Mouse (Mus musculus): Measurements from ENCODE around the gene Nkd2. TPM values are rescaled to one million over a fixed set of nuclear protein-coding genes. Genes with fewer than 3 reads are reported as not detected.

Nkd2 gene
- 0.23 TPM for polyA plus RNA-seq (2017; shearing (Covaris generic))

DNA sequence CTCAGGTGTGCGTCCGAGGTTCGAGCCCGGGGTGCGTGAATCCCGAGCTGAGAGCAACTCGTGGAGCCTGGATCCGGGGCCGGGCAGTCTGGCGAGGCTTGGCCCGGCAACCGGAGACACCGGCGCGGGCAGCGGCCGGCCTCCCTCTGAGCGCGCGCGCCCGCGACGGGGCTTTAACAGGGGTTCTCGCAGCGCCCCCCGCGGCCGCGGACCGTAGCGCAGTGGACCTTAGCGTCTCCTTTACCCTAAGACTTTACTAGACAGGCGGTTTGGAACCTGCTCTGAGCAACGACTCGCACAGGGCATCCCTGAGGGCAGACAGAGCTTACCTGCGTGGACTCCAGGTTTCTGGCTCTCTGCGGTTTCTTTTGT lies at the start of gene Nkd2:
Gene Nkd2 (minus strand): TSS at position 167 of the 372 bp plus-strand sequence.

Other genes with a start within 250 kb of the Nkd2 start
- gene Clptm1l, start 243.6 kb downstream of the Nkd2 start, polyA plus RNA-seq (2017; shearing (Covaris generic)), result 223 TPM
- 5.0 TPM for gene Tert, start 220.7 kb downstream of the Nkd2 start, polyA plus RNA-seq (2017; shearing (Covaris generic))
- gene Slc6a18, start 169.6 kb downstream of the Nkd2 start, polyA plus RNA-seq (2017; shearing (Covaris generic)), result not detected
- not detected for gene Slc6a19, start 142.8 kb downstream of the Nkd2 start, polyA plus RNA-seq (2017; shearing (Covaris generic))
- 91.2 TPM for gene Slc12a7, start 114.5 kb downstream of the Nkd2 start, polyA plus RNA-seq (2017; shearing (Covaris generic))
- gene Trip13, start 90.2 kb upstream of the Nkd2 start, polyA plus RNA-seq (2017; shearing (Covaris generic)), result 4.1 TPM
- gene Brd9, start 90.2 kb upstream of the Nkd2 start, polyA plus RNA-seq (2017; shearing (Covaris generic)), result 72.1 TPM
- not detected for gene Zdhhc11, start 116.2 kb upstream of the Nkd2 start, polyA plus RNA-seq (2017; shearing (Covaris generic))
- gene Tppp, start 161.8 kb upstream of the Nkd2 start, polyA plus RNA-seq (2017; shearing (Covaris generic)), result 0.53 TPM
- 8.4 TPM for gene Cep72, start 214.7 kb upstream of the Nkd2 start, polyA plus RNA-seq (2017; shearing (Covaris generic))

All from CD4-positive, CD25-positive, alpha-beta regulatory T cell (primary cell).